Mouse (Mus musculus) hindbrain, embryonic 11.5 days (tissue): Measurements from ENCODE around the gene Zfr2. TPM values are rescaled to one million over a fixed set of nuclear protein-coding genes. Genes with fewer than 3 reads are reported as not detected.

Experiments
- ATAC-seq: fragments of 200-750 bp; cut with Nextera tagmentation; 2 replicates; pipeline ENCODE4 v1.8.0; 2017; ENCODE audit warnings: mild to moderate bottlenecking, moderate TSS enrichment, moderate library complexity; ENCODE audit not compliant: low FRiP score
- DNase-seq: peaks from one replicate; pipeline ENCODE4 v3.0.0-alpha.2; 2015; ENCODE audit warnings: low spot score
- H3K27ac ChIP-seq: fragments of 300-500 bp; sonication (generic); 2 replicates; pipeline ENCODE4 v1.5.1; 2014; ENCODE audit warnings: mild to moderate bottlenecking, low read depth, low read length
- H3K27me3 ChIP-seq: fragments of 300-500 bp; sonication (generic); 2 replicates; pipeline ENCODE4 v1.6.1; 2014; ENCODE audit warnings: mild to moderate bottlenecking, low read length, moderate library complexity, mixed read lengths; ENCODE audit not compliant: control insufficient read depth, insufficient read depth
- H3K36me3 ChIP-seq: fragments of 300-500 bp; sonication (generic); 2 replicates; pipeline ENCODE4 v1.6.1; 2014; ENCODE audit warnings: mild to moderate bottlenecking, low read length, moderate library complexity, mixed read lengths; ENCODE audit not compliant: control insufficient read depth, insufficient read depth
- H3K4me1 ChIP-seq: fragments of 300-500 bp; sonication (generic); replicated peaks from 2 replicates; pipeline ENCODE4 v1.6.1; 2014; ENCODE audit warnings: low read length, mixed read lengths; ENCODE audit not compliant: control insufficient read depth, insufficient read depth
- H3K4me2 ChIP-seq: fragments of 300-500 bp; sonication (generic); replicated peaks from 2 replicates; pipeline ENCODE4 v1.6.1; 2014; ENCODE audit warnings: mild to moderate bottlenecking, low read depth, low read length
- H3K4me3 ChIP-seq: fragments of 300-500 bp; sonication (generic); 2 replicates; pipeline ENCODE4 v1.5.1; 2014; ENCODE audit warnings: low read depth, low read length
- H3K9ac ChIP-seq: fragments of 300-500 bp; sonication (generic); 2 replicates; pipeline ENCODE4 v1.6.1; 2014; ENCODE audit warnings: low read depth, low read length
- H3K9me3 ChIP-seq: fragments of 300-500 bp; sonication (generic); 2 replicates; pipeline ENCODE4 v1.6.1; 2016; ENCODE audit warnings: low read length; ENCODE audit not compliant: control insufficient read depth
- WGBS: fragments of 180-500 bp; shearing (Covaris S2); extraction: QIAGEN DNeasy Blood & Tissue Kit; methylation state at CpG from one replicate; pipeline ENCODE4 v1.1.7; 2014; 5-methylcytosine and 5-hydroxymethylcytosine counted together
- polyA plus RNA-seq: library from polyadenylated mRNA; unstranded; fragments of >200 nt; fragmentation: Nextera tagmentation; extraction: Ambion mirVana; gene quantifications from 2 replicates; pipeline ENCODE4 v1.2.1, GENCODE M21; 2014

Zfr2 gene
- polyA plus RNA-seq, 1 experiment from 2014 or later, result 3.4 TPM

GRCm38 (mm10) chr10:81192270-81192967 is 40.5 kb upstream of the Zfr2 start:
- Histone ChIP-seq H3K27ac (peak overlapping the region; percentile 90), H3K4me1 (peaks cover 8% of the 10 kb centered on the region), H3K36me3 (no peaks in the 10 kb centered on the region), H3K9ac (peak overlapping the region; percentile 88), H3K4me3 (peak overlapping the region; percentile 60), H3K4me2 (peak overlapping the region; percentile 96), H3K27me3 (peaks cover 28% of the 10 kb centered on the region), H3K9me3 (no peaks in the 10 kb centered on the region)
- WGBS, result 1% methylated on average over 85 of the region's 93 CpGs
- ATAC-seq (peak; percentile 83), DNase-seq (peak; percentile 86)

GRCm38 (mm10) chr10:81192968-81193501 is 39.9 kb upstream of the Zfr2 start:
- WGBS, result 6% methylated on average over 19 of the region's 19 CpGs
- peak overlapping the region; percentile 90 for H3K27ac ChIP-seq
- H3K4me2 ChIP-seq, result peak overlapping the region; percentile 96
- peak overlapping the region; percentile 88 for H3K9ac ChIP-seq
- H3K27me3 ChIP-seq, result peaks cover 28% of the 10 kb centered on the region
- ATAC-seq (peak; percentile 55), DNase-seq (peak; percentile 55)
- no peaks in the 10 kb centered on the region for H3K9me3 ChIP-seq
- peaks cover 8% of the 10 kb centered on the region for H3K4me1 ChIP-seq
- no peaks in the 10 kb centered on the region for H3K36me3 ChIP-seq
- peak overlapping the region; percentile 60 for H3K4me3 ChIP-seq

- no peaks in the 10 kb centered on the region for H3K36me3 ChIP-seq
- no peak overlapping the region for H3K9ac ChIP-seq
- 16% methylated on average over 37 of the region's 37 CpGs for WGBS
- H3K4me1 ChIP-seq, result peaks cover 8% of the 10 kb centered on the region
- ATAC-seq, result no peak
- peaks cover 28% of the 10 kb centered on the region for H3K27me3 ChIP-seq
- no peak overlapping the region for H3K27ac ChIP-seq
- no peaks in the 10 kb centered on the region for H3K9me3 ChIP-seq
- H3K4me2 ChIP-seq, result no peak overlapping the region
- no peak for DNase-seq
- no peak overlapping the region for H3K4me3 ChIP-seq
Observed at GRCm38 (mm10) chr10:81193991-81194774, 38.8 kb upstream of the Zfr2 start.

- Histone ChIP-seq H3K9ac (no peak overlapping the region), H3K27me3 (peaks cover 28% of the 10 kb centered on the region), H3K4me3 (no peak overlapping the region), H3K4me1 (peaks cover 8% of the 10 kb centered on the region), H3K36me3 (no peaks in the 10 kb centered on the region), H3K4me2 (no peak overlapping the region), H3K27ac (no peak overlapping the region), H3K9me3 (no peaks in the 10 kb centered on the region)
- no peak for ATAC-seq
- no peak for DNase-seq
- 69% methylated on average over 4 of the region's 4 CpGs for WGBS
Observed at GRCm38 (mm10) chr10:81195300-81195699, 37.7 kb upstream of the Zfr2 start.

GRCm38 (mm10) chr10:81196470-81197065 is 36.4 kb upstream of the Zfr2 start:
- Histone ChIP-seq H3K9me3 (no peaks in the 10 kb centered on the region), H3K27ac (no peak overlapping the region), H3K4me1 (peaks cover 8% of the 10 kb centered on the region), H3K27me3 (peaks cover 28% of the 10 kb centered on the region), H3K4me3 (no peak overlapping the region), H3K9ac (no peak overlapping the region), H3K4me2 (no peak overlapping the region), H3K36me3 (no peaks in the 10 kb centered on the region)
- DNase-seq, result no peak
- no peak for ATAC-seq
- 73% methylated on average over 11 of the region's 11 CpGs for WGBS

- peaks cover 9% of the 10 kb centered on the region for H3K4me1 ChIP-seq
- 50% methylated on average over 6 of the region's 6 CpGs for WGBS
- no peaks in the 10 kb centered on the region for H3K9me3 ChIP-seq
- H3K9ac ChIP-seq, result no peak overlapping the region
- DNase-seq, result no peak
- ATAC-seq, result no peak
- no peak overlapping the region for H3K27ac ChIP-seq
- H3K4me3 ChIP-seq, result no peak overlapping the region
- no peak overlapping the region for H3K4me2 ChIP-seq
- peaks cover 28% of the 10 kb centered on the region for H3K27me3 ChIP-seq
- H3K36me3 ChIP-seq, result no peaks in the 10 kb centered on the region
Observed at GRCm38 (mm10) chr10:81197305-81197704, 35.6 kb upstream of the Zfr2 start.

GRCm38 (mm10) chr10:81198230-81198629 is 34.7 kb upstream of the Zfr2 start:
- peaks cover 4% of the 10 kb centered on the region; the same call in 1 of the 2 replicates for H3K4me1 ChIP-seq
- 2% methylated on average over 9 of the region's 9 CpGs for WGBS

GRCm38 (mm10) chr10:81198990-81199389 is 34.0 kb upstream of the Zfr2 start:
- Histone ChIP-seq H3K36me3 (no peaks in the 10 kb centered on the region), H3K27ac (no peak overlapping the region), H3K4me2 (no peak overlapping the region), H3K4me1 (0 out of 2 replicates have a peak, but pooled peaks cover 2% of the 10 kb centered on the region), H3K27me3 (peaks cover 28% of the 10 kb centered on the region), H3K9ac (no peak overlapping the region), H3K4me3 (no peak overlapping the region), H3K9me3 (no peaks in the 10 kb centered on the region)
- ATAC-seq, result no peak
- WGBS, result 89% methylated on average over 6 of the region's 6 CpGs
- DNase-seq, result no peak

More at GRCm38 (mm10) chr10:81198230-81198629, 34.7 kb upstream of the Zfr2 start:
- Histone ChIP-seq H3K9me3 (no peaks in the 10 kb centered on the region), H3K9ac (no peak overlapping the region), H3K4me3 (no peak overlapping the region), H3K27ac (no peak overlapping the region), H3K36me3 (no peaks in the 10 kb centered on the region), H3K27me3 (peaks cover 28% of the 10 kb centered on the region), H3K4me2 (no peak overlapping the region)
- DNase-seq, result peak; percentile 84
- no peak for ATAC-seq
